Mouse (Mus musculus) cortical plate, adult 2 months (tissue): ENCODE results near the gene Gpr82.

Source experiments
- CTCF ChIP-seq: fragments of 200-500 bp; IDR thresholded peaks from 2 replicates; pipeline ENCODE4 v1.5.1; 2011; ENCODE audit warnings: mild to moderate bottlenecking, control low read depth, low read length; ENCODE audit not compliant: insufficient read depth; ENCODE audit errors: extremely low read depth
- POLR2A ChIP-seq: fragments of 200-500 bp; IDR thresholded peaks from 2 replicates; pipeline ENCODE4 v1.6.1; 2011; ENCODE audit warnings: mild to moderate bottlenecking, low read length, control low read depth; ENCODE audit not compliant: insufficient read depth; ENCODE audit errors: extremely low read depth

GRCm38 (mm10) chrX:13670342-13670741 is 9.2 kb downstream of the Gpr82 start:
- no peak for TF ChIP-seq CTCF
- TF ChIP-seq POLR2A, result no peak
